Mouse (Mus musculus) hindlimb bud, embryonic 11.5 days (tissue): ENCODE results near the gene Aunip.
A peak's percentile ranks its signal among the peaks of the same experiment; 100 is the strongest.

Experiments used
- DNase-seq: peaks from one replicate; pipeline ENCODE4 v3.0.0-alpha.2; 2012; ENCODE audit warnings: low read depth, low spot score; ENCODE audit errors: extremely low spot score

Gene Aunip

DNA sequence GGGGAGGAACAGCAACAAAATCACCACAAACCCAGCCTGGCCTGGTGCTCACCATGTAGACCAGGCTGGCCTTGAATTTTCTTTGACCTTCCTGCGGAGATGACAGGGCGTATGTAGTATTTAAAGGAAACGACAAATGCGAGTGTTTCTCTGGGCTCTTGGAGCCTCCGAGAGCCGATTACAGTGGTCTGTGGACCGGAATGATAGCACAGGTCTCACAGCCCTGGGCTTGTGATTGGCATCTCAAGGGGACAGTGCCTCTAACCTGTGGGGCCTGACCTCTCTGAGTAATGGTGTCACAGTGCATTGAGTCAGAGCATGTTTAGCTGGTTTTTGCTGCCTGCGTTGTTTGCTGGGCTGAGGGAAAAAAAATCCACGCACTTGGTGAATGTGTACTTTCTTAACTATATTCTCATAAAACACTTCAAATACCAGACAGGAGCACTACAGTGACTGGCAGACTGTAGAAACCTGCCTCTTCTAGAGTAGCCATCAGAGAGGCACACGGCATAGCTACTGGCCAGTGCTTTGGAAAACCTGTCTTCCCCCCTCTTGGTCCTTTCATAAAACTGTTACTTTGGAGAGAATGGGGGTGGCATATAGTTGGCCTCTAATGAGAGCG, 3.6 kb downstream of the Aunip start:
- DNase-seq, result no peak

DNA sequence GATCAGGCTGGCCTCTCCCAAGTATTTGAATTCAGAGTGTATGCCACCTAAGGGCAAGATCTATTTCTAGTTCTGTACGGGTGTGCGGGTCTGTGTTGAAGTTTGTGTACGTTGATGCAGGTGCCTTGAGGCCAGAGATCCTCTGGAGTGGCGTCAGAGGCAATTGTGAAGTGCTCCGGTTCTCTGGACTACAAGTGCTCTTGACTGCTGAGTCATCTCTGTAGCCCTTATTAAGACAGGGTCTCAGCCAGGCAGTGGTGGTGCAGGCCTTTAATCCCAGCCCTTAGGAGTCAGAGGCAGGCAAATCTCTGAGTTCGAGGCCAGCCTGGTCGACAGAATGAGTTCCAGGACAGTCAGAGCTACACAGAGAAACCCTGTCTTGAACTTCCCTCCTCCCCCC, 4.8 kb downstream of the Aunip start:
- DNase-seq, result no peak

DNA sequence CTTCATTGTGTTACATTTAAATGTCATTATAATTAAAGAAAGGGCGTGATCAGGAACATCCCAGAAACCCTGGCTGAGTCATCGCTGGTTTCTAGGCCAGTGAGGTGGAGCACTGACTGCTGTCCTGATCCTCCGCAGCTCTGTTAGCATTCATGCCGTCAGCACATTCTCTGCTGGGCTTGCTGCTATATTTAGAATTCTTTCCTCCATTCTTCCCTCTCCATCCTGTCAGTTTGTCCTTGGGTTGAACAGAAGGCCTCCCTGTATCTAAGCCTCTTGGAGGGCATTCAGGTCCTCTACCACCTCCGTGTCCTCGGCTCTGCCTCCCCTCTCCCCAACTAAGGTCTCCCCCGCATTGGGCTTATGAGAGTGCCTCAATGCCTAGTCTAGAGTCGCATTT, 6.2 kb downstream of the Aunip start:
- no peak for DNase-seq

DNA sequence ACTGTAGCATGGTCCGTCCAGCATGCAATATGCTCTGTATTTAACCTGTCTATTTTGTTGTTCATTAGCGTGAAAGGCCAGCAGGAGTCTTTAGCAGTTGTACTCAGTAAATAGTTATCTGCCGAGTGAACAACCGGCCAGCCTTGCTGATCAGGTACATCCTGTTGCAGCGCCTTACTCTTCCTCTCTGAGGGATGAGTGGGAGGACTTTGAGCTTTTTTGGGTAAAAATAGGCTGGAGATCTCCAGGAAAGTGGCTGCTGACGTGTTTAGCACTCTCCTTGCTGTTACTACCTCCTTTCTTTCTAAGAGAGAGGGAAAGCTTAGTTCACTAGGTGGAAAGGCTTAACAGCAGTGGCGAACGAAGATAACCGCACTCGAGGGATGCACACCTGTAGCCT, 6.9 kb downstream of the Aunip start:
- DNase-seq, result no peak

DNA sequence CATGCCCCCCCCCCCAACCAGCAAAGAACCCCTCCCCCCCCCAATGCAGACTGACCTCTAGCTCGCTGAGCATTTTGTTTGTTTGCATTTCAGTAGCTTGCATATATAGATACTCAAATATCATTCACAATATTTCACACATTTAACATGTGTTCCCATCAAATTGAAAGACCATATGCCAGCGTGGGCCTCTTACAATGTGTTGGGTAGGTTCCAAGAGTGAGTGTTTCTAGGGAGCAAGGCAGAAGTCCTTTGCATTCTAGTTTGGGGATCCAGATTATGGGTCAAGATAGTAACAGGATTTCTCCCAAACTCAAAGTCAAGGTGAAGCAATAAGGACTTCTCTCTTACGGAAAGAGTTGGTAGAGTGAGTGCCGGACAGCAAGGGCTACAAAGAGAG, 7.7 kb downstream of the Aunip start:
- no peak for DNase-seq

DNA sequence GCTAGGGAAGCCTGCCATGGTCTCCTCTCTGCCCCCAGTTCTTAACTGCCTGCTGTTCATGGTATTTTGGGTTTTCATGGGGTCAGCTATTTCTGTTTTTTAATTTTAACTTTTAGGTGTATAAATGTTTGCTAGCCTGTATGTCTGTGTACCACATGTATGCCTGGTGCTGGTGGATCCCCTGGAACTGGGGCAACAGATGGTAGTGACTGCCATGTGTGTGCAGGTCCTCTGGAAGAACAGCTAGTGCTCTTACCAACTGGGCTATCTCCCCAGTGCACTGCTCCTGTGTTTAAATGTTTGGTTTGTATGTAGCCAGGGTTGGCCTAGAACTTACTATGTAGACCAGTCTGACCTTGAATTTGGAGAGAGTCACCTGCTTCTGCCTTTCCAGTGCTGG, 8.5 kb downstream of the Aunip start:
- no peak for DNase-seq

DNA sequence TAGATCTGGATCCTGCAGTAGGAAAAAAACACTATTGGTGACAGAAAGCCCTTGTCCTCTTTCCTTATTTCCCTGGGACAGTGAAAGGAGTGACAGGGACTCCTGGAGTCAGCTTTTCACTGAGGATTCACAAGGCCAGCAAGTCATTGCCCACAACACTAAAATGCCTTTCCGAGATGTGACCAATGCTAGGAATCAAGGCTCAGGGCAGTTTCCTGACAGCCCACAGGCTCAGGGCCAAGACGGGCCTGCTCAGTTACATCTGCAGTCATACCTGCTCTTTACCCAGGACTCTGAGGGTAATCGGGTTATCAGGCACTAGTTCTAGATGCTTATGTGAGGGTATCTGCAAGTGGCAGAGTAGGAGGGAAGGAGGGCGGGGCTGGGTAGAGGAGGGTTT, 12.6 kb downstream of the Aunip start:
- DNase-seq, result no peak

DNA sequence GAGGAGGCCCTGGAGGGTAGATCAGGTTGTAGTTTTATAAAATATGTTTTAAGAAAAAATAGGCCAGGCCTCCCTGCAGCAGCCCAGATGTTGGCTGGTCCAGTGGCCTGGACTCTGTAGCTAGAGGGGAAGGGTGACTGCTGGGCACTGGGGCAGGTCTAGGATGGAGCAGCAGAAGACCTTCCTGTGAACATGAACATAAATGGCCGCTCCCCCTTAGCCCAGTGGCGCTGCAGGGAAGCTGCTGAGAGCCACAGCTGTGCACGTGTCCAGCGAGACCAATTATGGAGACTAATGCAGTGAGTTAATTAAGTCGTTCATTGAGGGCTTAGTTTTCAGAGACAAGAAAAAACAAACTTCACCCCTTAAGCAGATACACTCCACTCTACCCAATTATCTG, 15.0 kb downstream of the Aunip start:
- DNase-seq, result no peak

DNA sequence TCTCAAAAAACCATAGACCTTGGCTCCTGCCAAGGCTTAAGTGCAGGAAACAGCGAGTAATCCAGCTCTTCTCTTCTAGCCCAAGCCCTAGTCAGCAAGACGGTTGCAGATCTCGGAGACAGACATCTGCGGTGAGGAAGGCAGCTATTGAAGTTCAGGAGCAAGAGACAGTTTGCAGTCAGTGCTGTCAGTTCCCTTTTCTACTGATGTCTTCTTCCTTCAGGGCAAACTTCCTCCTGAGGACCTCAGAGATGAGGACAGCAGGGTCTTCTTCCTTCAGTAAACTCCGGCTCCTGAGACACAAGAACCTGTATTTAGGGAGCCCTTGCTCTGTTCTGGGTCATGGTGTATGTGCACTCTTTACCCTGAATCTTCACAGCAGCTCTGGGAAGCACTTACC, 15.4 kb downstream of the Aunip start:
- DNase-seq, result no peak

DNA sequence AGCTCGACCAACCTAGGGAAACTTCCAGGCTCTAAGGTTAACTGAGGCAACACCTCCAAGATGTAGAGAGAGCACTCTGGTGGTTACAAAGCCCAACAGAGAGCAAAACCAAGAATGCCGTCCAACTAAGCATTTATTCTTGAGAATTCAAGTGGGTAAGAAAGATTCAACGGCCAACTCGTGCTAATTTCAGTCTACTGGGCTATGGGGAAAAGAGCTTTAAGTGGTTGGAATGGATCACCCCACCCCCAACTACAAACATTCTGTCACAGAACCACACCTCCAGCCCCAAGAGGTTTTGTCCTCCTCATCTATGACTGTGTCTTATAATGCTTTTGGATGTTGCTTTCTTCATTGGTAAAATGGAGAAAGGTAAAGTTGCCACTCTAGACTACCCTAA, 22.1 kb downstream of the Aunip start:
- no peak for DNase-seq

DNA sequence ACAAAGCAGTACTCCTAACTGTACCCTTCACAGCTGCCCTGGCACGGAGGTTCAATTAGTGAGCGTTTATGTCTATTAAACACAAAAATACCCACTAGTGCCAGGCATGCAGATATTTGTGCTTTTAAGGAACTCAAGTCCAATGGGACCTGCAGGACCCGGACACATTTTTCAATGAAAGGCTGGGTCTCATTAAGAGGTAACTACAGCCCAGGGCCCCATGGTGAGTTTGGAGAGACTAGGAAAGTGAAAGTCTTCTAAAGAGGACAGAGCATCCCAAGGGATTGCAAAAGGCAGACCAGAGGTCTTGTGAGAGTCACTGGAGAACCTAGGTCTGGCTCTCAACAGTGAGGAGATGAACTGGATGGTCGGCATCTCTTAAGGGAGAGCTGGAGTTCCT, 22.6 kb downstream of the Aunip start:
- no peak for DNase-seq

DNA sequence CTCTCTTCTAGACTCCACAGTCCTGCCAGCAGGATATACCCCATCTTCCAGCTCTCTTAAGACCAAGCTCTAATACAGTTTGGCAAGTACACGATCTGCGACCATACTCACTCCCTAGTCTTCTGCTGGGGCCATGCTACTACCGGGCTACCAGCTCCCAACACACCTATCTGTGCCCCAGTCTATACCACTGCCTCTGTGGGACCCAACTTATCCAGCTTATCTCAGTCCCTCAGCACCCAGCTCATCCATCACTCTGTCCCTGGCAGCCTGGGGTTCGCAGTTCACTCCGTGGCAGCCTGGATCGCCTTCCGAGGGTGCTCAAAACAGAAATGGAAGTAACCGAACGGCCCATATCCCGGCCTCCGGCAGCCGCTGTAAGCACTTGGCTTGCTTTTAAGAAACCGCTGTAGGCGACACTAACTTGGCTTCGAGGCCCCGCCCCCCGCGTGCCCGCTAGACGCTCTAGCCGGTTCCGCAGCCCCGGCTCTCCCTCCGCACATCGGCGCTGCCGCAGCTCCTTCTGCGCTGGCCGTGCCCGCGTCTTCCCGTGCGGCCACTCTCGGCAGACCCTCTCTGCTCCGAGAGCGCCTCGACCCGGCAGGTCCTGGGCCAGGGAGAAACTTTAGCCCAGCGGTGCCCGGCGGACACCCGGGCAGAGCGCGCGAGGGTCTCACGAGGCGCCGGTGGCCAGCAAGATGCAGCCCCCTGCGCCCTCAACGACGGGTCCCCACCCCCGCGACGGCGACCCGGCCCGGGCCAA, 23.5 kb downstream of the Aunip start:
- no peak for DNase-seq

DNA sequence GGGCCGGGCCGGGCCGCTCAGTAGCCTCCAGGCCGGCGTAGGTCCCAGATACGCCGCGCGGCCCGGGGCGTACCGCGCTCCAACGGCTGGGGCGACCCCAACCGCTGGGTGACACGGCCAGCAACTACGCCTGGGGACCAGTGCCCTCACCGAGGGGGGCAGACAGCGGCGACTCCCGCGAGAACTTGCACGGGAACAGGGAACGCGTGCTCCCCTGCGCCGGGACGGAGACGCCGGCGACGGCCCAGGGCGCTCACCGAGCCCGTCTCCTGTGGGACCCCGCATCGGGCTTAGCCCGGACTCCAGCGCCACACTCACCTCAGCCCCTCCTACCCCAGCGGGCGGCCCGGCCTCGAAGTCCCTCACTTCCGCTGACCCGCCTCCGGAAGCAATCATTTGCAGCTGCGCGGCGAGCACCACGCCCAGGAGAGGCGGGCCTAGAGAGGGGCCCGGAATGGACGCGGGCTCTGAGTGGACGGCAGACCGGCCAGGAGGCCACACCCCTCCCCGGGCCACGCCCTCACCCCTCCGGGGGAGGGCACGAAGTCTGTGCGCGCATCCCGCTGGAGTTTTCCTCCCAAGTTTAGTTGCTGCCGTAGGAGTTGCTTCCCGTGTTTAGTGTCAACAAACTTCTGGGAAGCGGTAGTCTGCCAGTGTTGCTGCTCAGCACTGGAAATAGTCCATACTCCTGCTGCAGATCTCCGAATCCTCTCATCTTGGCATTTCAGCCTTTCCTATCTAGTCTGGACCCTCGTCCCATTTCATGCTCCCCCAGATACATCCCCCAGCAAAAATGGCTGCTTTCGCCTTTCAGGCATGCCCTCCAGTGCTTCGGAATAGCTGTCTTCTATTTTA, 24.4 kb downstream of the Aunip start, which contains the start of gene Mtfr1l:
Gene Mtfr1l, minus strand, starts transcription at position 456 of the 855 bp plus-strand sequence.
- peak; percentile 66 for DNase-seq

DNA sequence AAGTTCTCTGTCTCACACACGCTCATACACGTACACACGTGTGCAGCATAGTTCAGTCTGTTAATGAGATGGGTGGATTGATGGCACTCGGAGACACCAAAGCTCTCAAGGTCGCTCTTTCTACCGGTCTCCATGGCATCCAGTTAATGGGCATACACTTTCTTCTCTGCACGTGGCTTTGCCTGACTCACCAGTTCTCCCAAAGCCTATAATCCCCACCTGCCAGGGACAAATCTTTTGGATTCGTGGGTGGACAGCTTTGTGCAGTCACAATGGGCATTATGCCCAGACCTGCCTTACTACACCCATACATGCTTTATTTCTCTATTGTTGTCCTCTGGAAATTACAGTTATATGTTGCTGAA, 25.0 kb downstream of the Aunip start:
- no peak for DNase-seq

DNA sequence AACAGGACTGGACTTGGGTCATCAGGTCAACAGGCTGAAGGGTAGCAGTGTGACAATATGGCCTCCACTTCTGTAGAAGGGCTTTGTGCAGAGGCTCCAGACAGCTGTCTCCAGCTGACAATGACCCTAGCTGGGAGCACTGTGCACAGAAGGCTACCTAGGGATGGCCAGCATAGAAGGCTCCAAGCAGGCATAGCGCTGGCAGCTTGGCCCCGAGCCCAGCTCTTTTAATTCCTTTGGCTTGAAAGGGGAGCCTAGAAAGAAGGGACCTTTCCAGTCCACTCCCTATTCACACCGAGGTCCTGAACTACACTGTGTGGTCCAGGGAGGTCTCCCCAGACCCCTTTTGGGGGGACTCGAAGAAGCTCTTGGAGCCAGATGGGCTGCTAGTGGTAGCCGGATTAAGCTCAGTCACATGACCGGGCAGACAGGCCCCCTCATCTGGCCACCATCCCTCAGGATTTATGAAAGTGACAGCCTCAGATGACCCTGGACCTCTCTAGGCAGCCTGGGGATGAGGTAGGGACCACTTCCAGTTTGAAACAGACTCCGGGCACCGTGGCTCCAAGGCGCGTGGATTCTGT, 28.3 kb downstream of the Aunip start:
- no peak for DNase-seq

DNA sequence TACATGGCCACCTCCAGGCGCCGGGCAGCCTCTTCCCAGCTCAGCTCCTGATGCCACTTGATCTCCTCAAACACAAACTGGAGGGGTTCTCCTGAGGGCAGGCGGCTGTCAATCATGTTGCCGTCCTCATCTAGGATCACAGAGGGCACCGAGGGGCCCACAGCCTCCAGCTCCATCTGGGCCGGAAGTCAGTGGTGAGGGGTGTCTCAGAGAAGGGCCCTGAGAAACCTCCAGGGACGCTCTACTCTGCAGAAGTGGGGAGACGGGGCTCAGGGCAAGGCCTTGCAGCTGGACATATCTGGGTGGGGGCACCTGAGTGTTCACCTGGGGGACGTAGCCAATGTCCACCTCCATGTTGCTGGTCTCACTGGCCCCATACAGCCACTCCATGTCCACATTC, 31.9 kb downstream of the Aunip start:
- no peak for DNase-seq

DNA sequence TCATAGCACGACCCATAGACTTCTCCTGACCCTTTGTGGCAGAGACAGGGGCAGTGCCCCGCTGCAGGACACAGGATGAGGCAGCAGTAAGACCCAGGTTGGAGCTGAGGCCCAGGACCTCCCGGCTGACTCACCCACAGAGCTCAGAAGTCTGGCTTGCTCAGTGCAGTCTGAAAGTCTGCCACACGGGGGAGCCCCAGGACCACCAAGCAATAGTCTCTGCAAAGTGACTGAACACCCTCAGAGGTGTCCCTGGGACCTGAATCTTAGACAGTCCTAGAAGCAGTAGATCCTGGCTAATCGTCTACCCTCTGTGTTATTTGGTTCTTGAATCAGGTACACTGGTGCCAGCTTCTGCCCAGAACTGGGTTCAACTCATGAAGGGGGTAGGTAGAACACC, 32.5 kb downstream of the Aunip start:
- DNase-seq, result peak; percentile 56

DNA sequence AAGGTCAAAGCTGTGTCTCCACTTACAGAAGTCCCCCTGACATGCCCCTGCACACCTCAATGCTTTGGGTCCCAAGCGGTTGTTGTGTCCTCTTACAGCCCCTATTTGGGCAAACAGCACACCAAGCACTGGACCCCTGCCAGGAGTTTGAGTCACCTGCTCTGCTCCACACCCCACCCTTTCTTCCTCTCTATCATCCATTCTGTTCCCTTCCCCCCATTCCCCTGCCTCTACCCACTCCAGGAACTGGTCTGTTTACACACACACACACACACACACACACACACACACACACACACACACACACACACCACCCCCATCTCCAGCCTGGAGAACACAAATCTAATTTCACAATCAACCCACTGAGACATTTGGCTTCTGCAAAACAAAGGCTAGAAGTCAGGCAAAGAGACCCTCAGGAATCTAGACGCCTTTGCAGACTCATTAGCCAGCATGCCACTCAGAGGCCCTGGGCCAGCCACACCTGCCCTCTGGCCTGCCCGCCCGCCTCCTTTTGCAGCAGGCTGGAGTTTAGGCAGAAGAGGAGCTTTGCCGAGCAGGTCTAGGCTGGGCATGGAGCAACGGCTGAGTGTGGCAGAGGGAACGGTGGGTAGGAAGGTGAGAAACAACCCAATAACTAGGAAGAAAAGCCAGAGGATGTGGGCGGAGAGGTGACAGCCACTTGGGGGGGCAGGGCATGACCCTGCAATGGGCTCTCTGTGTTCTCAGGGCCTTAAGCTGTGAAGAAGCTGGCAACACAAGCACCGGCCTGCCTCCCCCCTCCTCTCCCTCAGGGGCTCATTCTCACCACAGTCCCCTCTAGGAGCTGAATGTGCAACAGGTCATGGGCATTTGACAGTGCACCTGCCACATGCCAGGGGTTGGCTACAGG, 36.3 kb downstream of the Aunip start:
- no peak for DNase-seq

DNA sequence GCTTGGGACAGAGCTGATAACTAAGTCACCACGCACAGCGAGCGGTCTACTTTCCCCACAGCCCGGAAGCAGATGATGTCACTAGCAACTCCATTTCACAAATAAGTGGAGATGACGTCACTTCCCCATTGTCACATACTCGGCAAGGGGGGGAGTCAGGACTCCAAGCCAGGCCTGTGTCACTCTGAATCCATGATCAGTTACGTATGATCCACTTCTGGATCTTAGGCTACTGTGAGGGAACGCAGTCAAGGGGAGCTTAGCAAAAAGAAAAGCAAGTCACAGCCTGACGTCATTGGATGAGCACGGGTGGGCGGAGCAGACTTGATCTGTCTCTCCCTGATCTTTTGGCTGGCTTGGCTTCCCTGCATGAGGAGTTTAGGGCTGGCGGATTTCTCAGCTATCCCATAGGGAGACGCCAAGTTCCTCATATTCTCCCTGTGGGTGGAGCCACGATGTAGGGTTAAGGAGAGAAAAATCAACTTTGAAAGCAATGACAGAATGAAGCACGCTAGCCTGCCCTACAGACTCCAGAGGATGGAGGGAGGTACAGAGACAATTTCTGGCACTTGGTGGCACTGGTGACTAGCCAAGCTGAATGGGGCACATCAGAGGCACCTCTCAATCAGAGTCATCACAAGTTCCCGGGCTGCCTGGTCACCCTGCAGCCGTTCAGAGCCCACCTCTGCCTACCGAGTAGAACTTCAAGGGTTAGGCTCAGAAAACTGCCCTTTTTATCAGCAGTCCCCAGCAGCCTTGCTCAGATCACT, 37.6 kb downstream of the Aunip start:
- DNase-seq, result no peak

DNA sequence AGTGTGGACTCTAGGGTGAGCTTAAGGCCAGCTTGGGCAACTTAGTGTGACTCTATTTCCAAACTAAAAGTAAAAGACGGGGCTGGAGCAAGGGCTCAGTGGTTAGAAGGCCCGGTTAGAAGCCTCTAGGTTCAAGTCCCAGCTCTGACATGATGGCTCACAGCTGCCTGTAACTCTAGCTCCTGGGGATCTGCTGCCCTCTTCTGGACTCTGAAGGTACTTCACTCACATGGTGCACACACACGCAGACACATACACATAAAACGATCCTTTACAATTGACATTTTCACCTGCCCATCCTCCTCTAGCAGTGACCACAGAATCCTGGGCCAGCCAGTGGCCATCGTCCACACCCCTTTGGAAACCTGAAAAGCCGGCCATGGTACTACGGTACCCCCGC, 39.1 kb downstream of the Aunip start:
- DNase-seq, result no peak
